Mouse (Mus musculus): ENCODE results near the gene Ltbr. TPM values are rescaled to one million over a fixed set of nuclear protein-coding genes. Genes with fewer than 3 reads are reported as not detected.
"Not testable (repeated sequence)": the region's sequence is repeated elsewhere in the genome, so short reads cannot be mapped to it uniquely, and the experiment has no call there.

Gene Ltbr
- total RNA-seq, 2 experiments from 2014 or later = 7.9 to 9.1 TPM

GRCm38 (mm10) chr6:125303242-125303641, 10.4 kb downstream of the Ltbr start:
- no peak for TF ChIP-seq CTCF (IDR thresholded peaks at IDR 0.05)
- intact Hi-C loops (cut with DNase I) = no loop called here
- Histone ChIP-seq H3K27ac (no peak overlapping the region), H3K4me3 (no peak overlapping the region)
- no peak for DNase-seq (ENCODE audit: extremely low spot score in 1 of 2, low spot score in 2 of 2)

DNA sequence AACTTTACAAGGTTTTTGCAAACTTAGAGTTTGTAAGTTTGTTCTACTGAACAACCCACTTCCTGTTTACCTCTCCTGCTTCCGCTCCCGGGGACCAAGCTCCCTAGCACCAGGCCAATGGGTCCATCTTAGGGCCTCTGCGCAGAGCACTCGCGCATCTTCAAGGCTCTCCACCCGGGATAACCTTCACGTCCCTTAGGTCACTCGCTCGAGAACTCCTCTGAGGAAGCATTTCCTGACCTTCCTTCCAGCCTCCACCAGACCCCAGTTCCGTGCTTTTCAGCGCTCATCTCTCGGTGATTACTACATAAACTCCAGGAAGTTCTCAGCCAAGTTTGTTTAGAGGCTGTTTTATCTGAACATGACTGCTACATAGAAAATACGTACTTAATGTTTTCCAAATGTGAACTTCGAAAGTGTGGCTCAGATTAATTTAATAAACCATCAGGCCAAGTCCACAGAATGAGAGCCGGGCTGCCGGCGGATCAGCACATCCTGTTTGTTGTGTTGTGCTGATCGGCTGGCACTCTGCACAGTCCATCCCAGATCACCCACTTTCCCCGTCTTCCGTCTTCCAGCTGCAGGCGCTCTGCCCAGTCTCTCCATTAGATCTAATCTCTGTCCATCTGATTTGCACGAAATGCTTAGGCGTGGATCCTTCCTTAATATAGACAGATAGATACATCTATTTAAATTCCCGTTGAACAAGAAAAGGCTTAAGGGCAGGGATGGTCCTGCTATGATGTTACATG, 11.3 kb downstream of the Ltbr start:
- intact Hi-C loops (cut with DNase I) = no loop called here
- TF ChIP-seq CTCF (IDR thresholded peaks at IDR 0.05) = no peak
- DNase-seq (ENCODE audit: extremely low spot score in 1 of 2, low spot score in 2 of 2) = no peak
- H3K27ac ChIP-seq = no peak overlapping the region
- H3K4me3 ChIP-seq = no peak overlapping the region

DNA sequence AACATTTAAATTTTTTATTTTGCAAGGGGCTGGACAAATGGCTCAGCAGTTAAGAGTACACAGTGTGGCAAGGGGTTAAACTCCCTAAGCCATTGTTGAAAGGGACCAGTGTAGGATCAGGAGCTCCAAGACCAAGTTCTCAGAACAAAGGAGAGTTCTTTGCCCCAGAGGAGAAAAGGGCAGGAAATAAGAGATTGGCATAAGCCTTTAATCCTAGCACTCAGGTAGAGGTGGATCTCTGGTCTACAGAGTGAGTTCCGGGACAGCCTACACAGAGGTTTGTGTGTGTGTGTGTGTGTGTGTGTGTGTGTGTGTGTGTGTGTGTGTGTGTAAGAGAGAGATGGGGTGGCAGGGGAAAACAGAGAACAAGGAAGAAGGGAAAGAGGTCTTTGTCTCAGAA, 12.7 kb downstream of the Ltbr start:
- intact Hi-C loops (cut with DNase I) = no loop called here
- Histone ChIP-seq H3K4me3 (no peak overlapping the region), H3K27ac (no peak overlapping the region)
- DNase-seq (ENCODE audit: extremely low spot score in 1 of 2, low spot score in 2 of 2) = no peak
- no peak for TF ChIP-seq CTCF (IDR thresholded peaks at IDR 0.05)

GRCm38 (mm10) chr6:125297149-125297820, 16.4 kb downstream of the Ltbr start:
- intact Hi-C loops (cut with DNase I) = no loop called here
- Histone ChIP-seq H3K4me3 (no peak overlapping the region), H3K27ac (no peak overlapping the region)
- no peak for DNase-seq (ENCODE audit: extremely low spot score in 1 of 2, low spot score in 2 of 2)
- no peak for TF ChIP-seq CTCF (IDR thresholded peaks at IDR 0.05)

- no peak overlapping the region for H3K27ac ChIP-seq
- intact Hi-C loops (cut with DNase I) = no loop called here
- TF ChIP-seq CTCF (IDR thresholded peaks at IDR 0.05) = no peak
- DNase-seq (ENCODE audit: extremely low spot score in 1 of 2, low spot score in 2 of 2) = no peak
- no peak overlapping the region for H3K4me3 ChIP-seq
These were observed 19.6 kb downstream of the Ltbr start for GRCm38 (mm10) chr6:125294049-125294448.

GRCm38 (mm10) chr6:125292256-125292655, 21.4 kb downstream of the Ltbr start:
- no peak overlapping the region for H3K4me3 ChIP-seq
- intact Hi-C loops (cut with DNase I) = no loop called here

DNA sequence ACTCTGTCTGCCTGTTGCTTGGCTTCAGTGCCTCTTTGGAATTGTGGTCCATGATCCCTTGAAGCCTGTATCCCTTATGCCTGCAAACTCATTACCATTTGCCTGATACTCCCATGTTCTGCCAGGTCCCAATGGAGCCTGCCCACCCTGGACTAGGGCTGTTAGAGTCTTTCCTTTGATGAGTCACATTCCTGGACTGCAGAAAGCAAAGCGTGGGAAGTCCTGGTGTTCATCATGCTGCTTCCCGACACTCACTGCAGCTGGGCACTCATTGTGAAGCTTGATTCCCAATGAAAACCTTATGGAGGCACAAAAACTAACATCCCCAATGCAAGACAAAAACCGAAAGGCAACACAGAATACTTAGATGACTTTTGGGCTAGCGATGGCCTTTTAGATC, 22.4 kb downstream of the Ltbr start:
- no peak for DNase-seq (ENCODE audit: extremely low spot score in 1 of 2, low spot score in 2 of 2)
- Histone ChIP-seq H3K27ac (no peak overlapping the region), H3K4me3 (no peak overlapping the region)
- intact Hi-C loops (cut with DNase I) = no loop called here
- TF ChIP-seq CTCF (IDR thresholded peaks at IDR 0.05) = no peak

More at GRCm38 (mm10) chr6:125292256-125292655, 21.4 kb downstream of the Ltbr start:
- no peak overlapping the region for H3K27ac ChIP-seq
- no peak for TF ChIP-seq CTCF (IDR thresholded peaks at IDR 0.05)
- DNase-seq (ENCODE audit: extremely low spot score in 1 of 2, low spot score in 2 of 2) = no peak

DNA sequence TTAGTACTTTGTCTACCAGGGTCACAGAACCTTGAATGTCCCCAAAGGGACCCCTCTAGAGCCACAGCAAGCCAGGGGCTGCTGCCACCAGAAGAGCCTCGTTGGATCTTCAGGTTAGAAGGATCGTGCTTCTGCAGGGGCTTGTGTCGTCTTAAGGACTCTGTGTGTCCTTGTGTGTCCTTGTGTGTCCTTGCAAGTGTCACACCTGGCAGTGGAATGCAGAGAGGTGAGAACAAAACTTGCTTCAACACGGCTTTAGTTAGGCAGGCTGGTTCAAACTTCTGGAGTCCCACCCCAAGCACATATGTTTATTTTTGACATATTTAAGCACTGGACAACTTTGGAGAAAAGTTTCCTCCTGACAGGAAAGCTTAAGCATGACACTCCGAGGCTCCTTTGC, 25.0 kb downstream of the Ltbr start:
- intact Hi-C loops (cut with DNase I) = no loop called here
- no peak for TF ChIP-seq CTCF (IDR thresholded peaks at IDR 0.05)
- DNase-seq (ENCODE audit: extremely low spot score in 1 of 2, low spot score in 2 of 2) = no peak
- Histone ChIP-seq H3K27ac (no peak overlapping the region), H3K4me3 (no peak overlapping the region)

GRCm38 (mm10) chr6:125286944-125287343, 26.7 kb downstream of the Ltbr start:
- Histone ChIP-seq H3K4me3 (no peak overlapping the region), H3K27ac (no peak overlapping the region; the same call in 1 of the 2 replicates)
- no peak for DNase-seq (ENCODE audit: extremely low spot score in 1 of 2, low spot score in 2 of 2)
- no peak for TF ChIP-seq CTCF (IDR thresholded peaks at IDR 0.05)
- intact Hi-C loops (cut with DNase I) = no loop called here

- intact Hi-C loops (cut with DNase I) = no loop called here
- no peak for TF ChIP-seq CTCF (IDR thresholded peaks at IDR 0.05)
- Histone ChIP-seq H3K27ac (no peak within 1 kb of the TSS), H3K4me3 (no peak within 1 kb of the TSS)
- no peak for DNase-seq (ENCODE audit: extremely low spot score in 1 of 2, low spot score in 2 of 2)
These were observed 27.8 kb downstream of the Ltbr start, which contains the start of gene Tuba3a for GRCm38 (mm10) chr6:125285890-125286289. Tuba3a (minus strand) TSS chr6:125286042.

DNA sequence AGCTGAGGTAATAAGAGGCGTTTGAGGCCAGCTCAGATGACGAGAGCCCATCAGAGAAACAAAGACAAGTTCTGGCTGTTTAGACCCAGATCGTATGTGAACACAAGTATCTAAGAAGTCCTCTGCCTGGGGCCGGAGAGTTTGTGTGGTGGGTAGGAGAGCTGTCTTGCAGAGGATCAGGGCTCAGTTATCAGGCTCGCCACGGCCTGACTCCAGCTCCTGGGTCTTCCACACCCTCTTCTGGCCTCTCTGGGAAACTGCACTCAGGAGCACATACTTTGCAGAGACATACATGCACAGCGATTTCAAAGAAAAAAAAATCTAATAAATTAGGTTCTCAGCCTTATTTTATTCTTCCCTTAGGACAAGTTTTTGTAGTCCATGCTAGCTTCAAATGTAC, 28.9 kb downstream of the Ltbr start:
- no peak overlapping the region for H3K4me3 ChIP-seq

GRCm38 (mm10) chr6:125284250-125284649, 29.4 kb downstream of the Ltbr start:
- TF ChIP-seq CTCF (IDR thresholded peaks at IDR 0.05) = no peak
- intact Hi-C loops (cut with DNase I) = no loop called here
- DNase-seq (ENCODE audit: extremely low spot score in 1 of 2, low spot score in 2 of 2) = no peak
- Histone ChIP-seq H3K4me3 (no peak overlapping the region), H3K27ac (no peak overlapping the region)

More for the DNA sequence above, 28.9 kb downstream of the Ltbr start:
- no peak for DNase-seq (ENCODE audit: extremely low spot score in 1 of 2, low spot score in 2 of 2)
- H3K27ac ChIP-seq = no peak overlapping the region
- no peak for TF ChIP-seq CTCF (IDR thresholded peaks at IDR 0.05)
- intact Hi-C loops (cut with DNase I) = no loop called here

DNA sequence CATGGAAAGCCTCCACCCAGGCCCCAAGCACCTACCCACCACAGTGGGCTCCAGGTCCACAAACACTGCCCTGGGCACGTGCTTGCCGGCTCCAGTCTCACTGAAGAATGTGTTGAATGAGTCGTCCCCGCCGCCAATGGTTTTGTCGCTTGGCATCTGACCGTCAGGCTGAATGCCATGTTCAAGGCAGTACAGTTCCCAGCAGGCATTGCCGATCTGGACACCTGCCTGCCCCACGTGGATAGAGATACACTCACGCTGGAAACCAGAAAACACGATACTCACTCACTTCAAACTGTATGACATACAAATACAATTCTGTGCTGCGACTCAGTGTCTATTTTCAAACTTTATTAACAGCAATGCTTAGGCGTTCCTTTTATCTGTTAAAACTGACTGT, 31.0 kb downstream of the Ltbr start:
- DNase-seq (ENCODE audit: extremely low spot score in 1 of 2, low spot score in 2 of 2); H3K4me3 ChIP-seq; intact Hi-C loops (cut with DNase I); H3K27ac ChIP-seq: not testable (repeated sequence)
